Mouse (Mus musculus): ENCODE measurements at regions not wholly inside any gene's neighbourhood (a gene's known extent, or its start where the extent isn't known, plus 50 kb on each side); places are given as distances from the start of the nearest gene placed in this dataset.

GRCm38 (mm10) chr14:18416839-18417238 is 85.2 kb upstream of the Ube2e1 start:
- TF ChIP-seq CTCF (IDR thresholded peaks at IDR 0.05; ENCODE audit: borderline replicate concordance, extremely low read depth, insufficient read depth, insufficient read length) (no peak), POLR2A (IDR thresholded peaks at IDR 0.05; ENCODE audit: borderline replicate concordance, extremely low read depth, insufficient read depth, insufficient read length, poor library complexity, severe bottlenecking) (no peak)
